Mouse (Mus musculus) CD8-positive naive resting alpha-beta T cell, adult 2 months (primary cell): ENCODE results near the gene A26c2.

ENCODE experiments used
- DNase-seq, 2 experiments: peaks; one replicate each; pipeline ENCODE4 v3.0.0; 2022; ENCODE audit warnings: low read depth in 2 of 2, low spot score in 2 of 2

The A26c2 gene

DNA sequence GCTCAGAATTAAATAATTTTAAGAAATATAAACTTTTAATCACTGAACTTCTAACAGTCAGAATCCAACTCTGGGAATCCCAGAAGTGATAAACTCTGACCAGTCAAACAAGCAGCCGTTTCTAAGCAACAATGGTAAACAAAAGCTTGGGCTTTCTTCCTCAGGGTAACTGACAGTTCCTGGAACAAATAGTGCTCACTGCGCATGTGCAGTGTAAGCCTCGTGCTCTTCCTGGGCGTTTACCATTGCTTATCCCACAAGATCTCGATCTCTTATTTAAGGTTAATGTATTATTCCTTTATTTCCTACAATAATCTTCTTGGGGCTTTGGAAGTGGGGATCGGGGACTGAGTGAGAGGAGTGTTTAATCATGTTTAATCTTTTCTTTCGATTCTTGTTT, at the start of gene A26c2:
Gene A26c2, minus strand, starts transcription at position 101 of the 400 bp plus-strand sequence.
- no peak for DNase-seq

DNA sequence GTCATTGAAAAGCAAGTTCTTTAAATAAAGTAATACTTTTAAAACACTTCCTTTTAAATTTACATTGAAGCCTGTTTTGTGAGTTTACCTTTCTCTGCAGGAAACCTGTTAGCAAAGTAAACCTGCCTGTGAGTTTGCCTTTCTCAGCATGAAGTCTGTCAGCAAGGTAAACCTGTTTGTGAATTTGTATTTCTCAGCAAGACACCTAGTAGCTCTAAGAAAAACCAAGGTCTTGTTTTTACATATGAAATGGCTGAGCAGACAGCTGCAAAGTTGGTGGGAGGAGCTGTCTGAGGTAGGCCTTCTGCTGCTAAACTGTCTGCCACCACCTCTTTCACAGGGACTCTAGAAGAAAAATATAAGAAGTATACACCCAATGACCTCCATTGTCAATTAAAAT, 28.0 kb upstream of the A26c2 start:
- no peak for DNase-seq
